Mouse (Mus musculus): Measurements from ENCODE around the gene Rs1.

- TF ChIP-seq CTCF (IDR thresholded peaks at IDR 0.05; ENCODE audit: low read depth, low read length) (no peak), POLR2A (IDR thresholded peaks at IDR 0.05; ENCODE audit: extremely low read depth, insufficient read depth, low read length) (no peak)
Observed at GRCm38 (mm10) chrX:160794920-160795319, 27.1 kb downstream of the Rs1 start.
